Mouse (Mus musculus) heart, adult 2 months (tissue): ENCODE data around the gene Heatr1.

Experiments used
- CTCF ChIP-seq: fragments of 200-600 bp; IDR thresholded peaks from 2 replicates; pipeline ENCODE4 v1.8.1; 2022; ENCODE audit warnings: antibody characterized with exemption, mild to moderate bottlenecking, moderate library complexity
- EP300 ChIP-seq: fragments of 200-500 bp; IDR thresholded peaks from 2 replicates; pipeline ENCODE4 v1.6.1; 2011; ENCODE audit warnings: low read depth, low read length, control low read depth; ENCODE audit not compliant: insufficient read depth
- POLR2A ChIP-seq: fragments of 200-500 bp; IDR thresholded peaks from 2 replicates; pipeline ENCODE4 v1.6.1; 2011; ENCODE audit warnings: mild to moderate bottlenecking, low read depth, low read length, control low read depth; ENCODE audit not compliant: insufficient read depth

GRCm38 (mm10) chr13:12475239-12475638 is 80.4 kb downstream of the Heatr1 start:
- no peak for TF ChIP-seq POLR2A
- TF ChIP-seq CTCF = no peak
- TF ChIP-seq EP300 = no peak
